Mouse (Mus musculus): ENCODE results near the gene Dnajb1.
"Not testable (repeated sequence)": the region's sequence is repeated elsewhere in the genome, so short reads cannot be mapped to it uniquely, and the experiment has no call there.

The Dnajb1 gene

DNA sequence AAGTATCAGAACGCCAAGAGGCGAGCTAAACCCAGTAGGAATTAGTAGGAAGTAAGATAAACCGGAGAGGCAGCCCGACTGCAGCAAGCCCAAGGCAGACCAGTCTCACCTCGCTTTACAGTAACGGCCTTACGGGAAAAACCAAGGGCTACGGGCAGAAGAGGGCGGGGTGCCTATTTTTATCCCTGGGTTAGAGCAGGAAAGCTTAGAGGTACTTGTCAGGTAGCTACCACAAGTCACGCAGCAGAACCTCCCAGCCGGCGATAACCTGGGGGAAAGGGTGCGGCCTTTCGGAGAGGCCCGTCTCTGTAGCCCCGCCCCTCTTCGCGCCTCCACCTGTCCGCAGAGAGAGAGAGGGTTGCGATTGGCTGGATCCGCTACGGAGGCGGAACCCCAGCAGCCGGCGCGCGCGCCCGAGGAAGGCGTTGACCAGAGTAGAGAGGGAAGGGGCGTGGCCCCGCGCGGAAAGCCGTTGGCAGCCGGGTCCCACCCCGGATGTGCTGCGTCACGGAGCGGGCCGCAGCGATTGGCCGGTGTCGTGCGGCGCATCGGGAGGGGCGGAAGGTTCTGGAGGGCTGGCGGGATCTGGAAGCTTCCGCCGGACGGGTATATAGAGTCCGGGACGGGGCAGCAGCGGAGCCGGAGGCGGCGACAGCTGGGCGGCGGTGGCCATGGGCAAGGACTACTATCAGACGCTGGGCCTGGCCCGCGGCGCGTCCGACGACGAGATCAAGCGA, at the start of gene Dnajb1, which contains the start of gene Tecr:
Gene Dnajb1 (plus strand): TSS at position 533 of the 737 bp plus-strand sequence.
Gene Tecr (minus strand): TSS at position 311 of the 737 bp plus-strand sequence.
- peak; percentile 100 for DNase-seq (ENCODE audit: low read depth)

GRCm38 (mm10) chr8:83562669-83563068, 45.3 kb upstream of the Dnajb1 start:
- DNase-seq (ENCODE audit: low read depth), result no peak

DNA sequence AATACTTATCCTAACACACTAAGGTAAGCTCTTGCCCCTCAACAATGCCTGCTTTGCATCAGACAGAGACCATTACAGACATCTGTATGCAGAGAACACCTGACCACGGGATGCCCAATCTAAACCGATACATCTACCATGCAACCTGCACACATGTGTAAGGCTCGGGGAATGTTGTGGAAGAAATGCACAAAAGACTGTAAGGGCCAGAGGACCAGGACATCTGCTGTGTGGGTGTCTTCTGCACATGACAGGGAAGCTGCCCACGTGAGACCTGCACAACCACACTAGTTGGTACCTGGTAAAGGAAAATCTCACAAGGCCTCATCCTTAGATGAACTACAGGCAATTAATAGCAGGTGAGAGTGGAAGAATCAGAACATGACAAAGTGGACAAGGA, 44.7 kb upstream of the Dnajb1 start:
- DNase-seq (ENCODE audit: low read depth), result no peak

DNA sequence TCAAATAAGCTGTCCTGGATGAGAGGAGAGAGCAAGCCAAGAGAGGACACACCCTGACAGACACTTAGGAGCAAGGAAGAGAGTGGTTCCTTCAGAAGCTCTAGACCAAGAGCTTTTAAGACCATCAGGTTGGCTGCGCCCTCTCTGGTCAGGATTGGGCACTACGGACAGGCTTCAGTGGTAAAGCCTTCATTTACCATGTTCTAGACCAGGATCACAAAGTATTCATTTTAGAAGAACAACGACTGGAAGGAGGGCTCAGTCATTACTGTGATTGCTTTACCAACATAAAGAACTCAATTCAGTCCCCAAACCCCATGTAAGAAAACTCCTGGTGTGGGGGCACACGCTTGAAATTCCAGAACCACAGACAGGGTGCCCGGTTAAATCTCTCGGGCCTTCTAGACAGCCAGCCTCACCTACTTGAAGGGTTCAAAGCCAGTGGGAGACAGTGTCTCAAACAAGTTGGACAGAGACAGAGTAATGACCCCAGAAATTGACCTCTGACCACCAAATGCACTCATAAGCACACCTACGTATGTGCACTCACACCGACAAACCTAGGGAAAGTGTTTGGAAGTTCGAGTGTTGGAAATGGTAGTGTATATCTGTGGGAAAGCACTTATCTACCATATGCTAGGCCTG, 42.1 kb upstream of the Dnajb1 start:
- peak; percentile 71 for DNase-seq (ENCODE audit: low read depth)

GRCm38 (mm10) chr8:83566469-83567395, 41.3 kb upstream of the Dnajb1 start, which contains the start of gene Ndufb7:
Ndufb7 (plus strand) TSS chr8:83566671.
- peak; percentile 95 for DNase-seq (ENCODE audit: low read depth)

DNA sequence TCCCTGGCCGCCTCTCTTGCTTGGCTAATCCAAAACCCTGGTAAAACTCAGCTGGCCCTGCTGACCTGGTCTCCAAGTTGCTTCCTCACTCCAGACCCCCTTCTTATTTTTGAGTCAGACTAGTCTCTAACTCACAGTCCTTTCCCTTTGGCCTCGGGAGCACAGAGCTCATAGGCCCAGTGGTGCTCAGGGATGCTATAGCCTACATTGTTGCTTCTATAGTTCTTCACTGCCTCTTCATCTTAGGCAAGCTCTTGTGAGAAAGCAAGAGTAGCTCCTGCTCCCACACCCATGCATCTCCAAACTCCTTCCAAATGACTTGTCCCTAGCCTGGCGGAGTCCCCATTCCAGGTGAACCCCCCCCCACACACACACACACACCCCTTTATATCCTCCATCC, 40.3 kb upstream of the Dnajb1 start:
- no peak for DNase-seq (ENCODE audit: low read depth)

- no peak for DNase-seq (ENCODE audit: low read depth)
These were observed 39.9 kb upstream of the Dnajb1 start for GRCm38 (mm10) chr8:83568128-83568527.

GRCm38 (mm10) chr8:83568755-83569154, 39.2 kb upstream of the Dnajb1 start:
- no peak for DNase-seq (ENCODE audit: low read depth)

GRCm38 (mm10) chr8:83569165-83569564, 38.8 kb upstream of the Dnajb1 start:
- DNase-seq (ENCODE audit: low read depth), result no peak

GRCm38 (mm10) chr8:83570272-83571000, 37.6 kb upstream of the Dnajb1 start:
- no peak for DNase-seq (ENCODE audit: low read depth)

DNA sequence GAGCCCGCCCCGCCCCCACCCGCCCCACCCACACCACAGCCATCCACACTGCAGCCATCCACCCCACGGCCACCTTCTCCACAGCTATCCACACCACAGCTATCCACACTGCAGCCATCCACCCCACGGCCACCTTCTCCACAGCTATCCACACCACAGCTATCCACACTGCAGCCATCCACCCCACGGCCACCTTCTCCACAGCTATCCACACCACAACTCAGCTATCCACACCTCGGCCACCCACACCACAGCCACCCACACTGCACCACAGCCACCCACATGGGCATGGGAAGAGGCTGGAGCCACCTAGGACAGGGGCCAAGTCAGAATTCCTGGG, 37.0 kb upstream of the Dnajb1 start:
- not testable (repeated sequence) for DNase-seq (ENCODE audit: low read depth)

DNA sequence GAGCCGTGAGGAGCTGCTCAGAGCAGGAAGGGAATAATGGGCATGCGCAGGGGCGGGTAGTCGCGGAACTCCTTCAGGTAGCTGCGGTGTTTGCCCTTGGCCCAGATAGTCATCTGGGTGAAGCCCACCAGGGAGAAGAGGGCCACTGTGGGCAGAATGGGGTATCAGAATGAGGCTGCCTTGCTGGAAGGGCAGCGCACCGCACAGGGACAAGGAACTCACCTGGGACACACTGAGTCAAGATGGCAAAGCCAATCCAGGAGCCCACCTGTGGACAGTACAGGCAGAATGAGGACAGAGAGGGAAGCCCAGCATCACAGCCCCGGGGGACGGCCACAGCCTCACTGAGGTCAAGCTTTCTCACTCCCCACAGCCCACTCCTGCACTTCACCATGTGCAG, 36.2 kb upstream of the Dnajb1 start:
- DNase-seq (ENCODE audit: low read depth), result no peak

- no peak for DNase-seq (ENCODE audit: low read depth)
These were observed 35.7 kb upstream of the Dnajb1 start for GRCm38 (mm10) chr8:83572246-83572812.

GRCm38 (mm10) chr8:83573140-83573875, 34.7 kb upstream of the Dnajb1 start:
- DNase-seq (ENCODE audit: low read depth), result peak; percentile 89

GRCm38 (mm10) chr8:83574631-83575315, 33.2 kb upstream of the Dnajb1 start:
- DNase-seq (ENCODE audit: low read depth), result no peak

DNA sequence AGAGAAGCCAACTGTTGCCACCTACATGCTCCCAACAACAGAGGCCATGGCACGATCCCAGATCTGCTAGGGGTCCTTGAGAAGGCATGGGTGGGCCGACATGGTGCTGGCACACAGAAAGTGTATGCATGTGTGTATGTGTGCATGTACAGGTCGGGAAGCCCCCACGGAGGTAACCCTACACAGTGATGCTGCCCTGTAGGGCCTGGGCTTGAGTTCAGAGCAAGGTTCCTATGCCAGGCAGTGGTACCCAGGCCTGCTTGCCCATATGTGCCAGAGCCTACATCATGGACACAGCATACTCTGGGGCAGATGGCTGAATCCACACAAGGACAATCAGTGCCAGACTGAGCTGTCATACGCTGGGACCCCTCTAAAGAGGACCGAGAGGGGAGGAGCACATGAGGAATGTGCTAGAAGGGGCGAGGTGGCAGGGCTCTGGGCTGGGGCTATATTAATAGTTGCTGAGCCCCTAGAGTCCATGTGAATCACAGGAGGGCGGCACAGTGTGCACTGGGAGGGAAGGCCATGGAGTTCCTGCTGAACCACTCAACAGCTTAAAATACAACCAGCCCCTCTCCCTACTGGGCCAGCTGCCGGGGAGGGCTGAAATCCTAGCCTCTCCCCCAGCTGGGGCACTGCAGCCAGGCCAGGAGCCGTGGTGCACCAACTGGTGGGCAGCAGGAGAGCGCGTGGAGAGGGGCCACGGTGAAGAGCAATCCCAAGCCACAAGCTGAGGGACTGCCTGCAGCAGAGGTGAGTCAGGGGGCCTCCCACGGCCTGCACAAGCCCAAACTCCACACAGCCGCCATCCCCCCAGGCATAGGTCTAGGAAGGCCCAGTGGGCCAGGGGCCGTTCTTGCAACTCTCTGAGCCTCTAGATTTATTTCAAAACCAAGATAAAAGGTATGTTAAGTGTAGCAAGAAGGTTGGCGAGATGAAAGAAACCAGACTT, 32.2 kb upstream of the Dnajb1 start:
- no peak for DNase-seq (ENCODE audit: low read depth)

DNA sequence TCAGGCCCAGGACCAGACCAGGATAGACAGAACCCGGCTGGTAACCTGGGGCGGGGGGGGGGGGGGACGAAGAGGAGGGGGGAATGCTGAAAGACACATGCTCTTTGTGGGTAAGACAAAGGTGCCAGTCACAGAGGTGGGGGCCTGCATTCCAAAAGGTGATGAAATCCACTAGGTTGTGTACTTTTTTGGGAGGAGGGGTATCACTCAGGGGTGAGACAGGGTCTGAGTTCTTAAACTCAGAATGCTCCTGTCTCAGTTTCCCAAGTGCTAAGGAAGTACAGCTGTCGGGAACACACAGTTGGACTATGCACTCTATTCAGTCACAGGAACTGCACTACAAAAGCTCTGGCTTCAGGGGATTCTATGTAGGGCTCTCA, 31.5 kb upstream of the Dnajb1 start:
- no peak for DNase-seq (ENCODE audit: low read depth)

- DNase-seq (ENCODE audit: low read depth), result no peak
These were observed 31.1 kb upstream of the Dnajb1 start for GRCm38 (mm10) chr8:83576921-83577320.

GRCm38 (mm10) chr8:83577384-83577791, 30.6 kb upstream of the Dnajb1 start:
- no peak for DNase-seq (ENCODE audit: low read depth)
